Mouse (Mus musculus): ENCODE measurements around the gene Ihh. TPM values are rescaled to one million over a fixed set of nuclear protein-coding genes. Genes with fewer than 3 reads are reported as not detected.

Ihh gene
- not detected for polyA plus RNA-seq (2014; fragmentation: Illumina TruSeq; extraction: RNeasy Lipid Tissue Mini Kit (QIAGEN cat#74804); ENCODE audit: insufficient read depth, low read depth, low replicate concordance)

DNA sequence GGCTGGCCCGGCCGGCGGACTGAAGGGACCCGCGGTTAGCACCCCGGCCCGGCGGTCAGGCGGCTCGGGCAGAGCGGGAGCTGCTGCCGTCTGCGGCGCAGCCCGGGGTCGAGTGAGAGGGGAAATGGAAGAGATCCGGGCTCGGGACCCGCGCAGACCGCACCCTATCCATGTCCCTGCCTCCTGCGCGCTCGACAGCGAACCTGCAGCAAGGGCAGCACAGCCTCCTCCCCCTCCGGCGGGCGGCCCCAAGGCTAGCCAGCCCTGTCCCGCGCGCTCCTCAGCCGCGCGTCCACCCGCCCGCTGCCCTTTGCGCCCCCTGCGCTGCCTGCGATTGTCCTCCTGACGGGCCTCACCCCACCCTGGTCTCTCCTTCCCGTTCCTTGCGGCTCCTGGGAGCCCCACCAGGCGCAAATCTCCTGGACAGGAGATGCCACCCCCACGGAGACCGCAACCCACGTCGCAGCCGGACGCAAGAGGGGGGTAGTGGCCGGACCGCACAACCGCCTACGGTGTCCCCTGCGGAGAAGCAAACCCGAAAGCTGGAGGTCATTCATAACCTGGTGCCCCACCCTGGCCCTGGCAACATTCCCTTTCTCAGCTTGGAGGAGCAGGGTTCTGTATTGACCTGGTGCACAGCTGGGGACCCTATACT is at the start of gene Ihh:
Gene Ihh, minus strand, starts transcription at position 117 of the 655 bp plus-strand sequence.

DNA sequence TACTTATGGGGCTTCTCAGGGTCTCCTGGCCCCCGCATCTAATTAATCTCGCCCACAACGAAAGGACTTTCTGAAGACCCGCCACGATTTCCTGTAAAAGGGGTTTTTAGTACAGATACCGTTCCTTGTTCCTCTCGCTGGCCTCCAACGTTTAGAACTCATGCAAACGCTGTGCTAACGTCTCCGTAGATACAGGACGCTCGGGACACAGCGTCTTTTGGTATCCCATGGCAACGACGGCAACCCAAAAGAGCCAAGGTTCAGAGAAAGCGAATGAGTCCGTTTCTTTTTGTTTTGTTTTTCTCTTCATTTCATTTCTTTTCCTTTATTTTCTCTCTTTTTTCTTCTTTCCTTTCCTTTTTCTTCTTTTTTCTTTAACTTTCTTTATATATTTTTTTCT is 16.1 kb downstream of the Ihh start, which contains the start of gene Cfap65:
Gene Cfap65, minus strand, starts transcription at position 198 of the 400 bp plus-strand sequence.

Other genes with a start within 250 kb of the Ihh start
- gene Cyp27a1, start 238.1 kb downstream of the Ihh start, polyA plus RNA-seq (2014; fragmentation: Illumina TruSeq; extraction: RNeasy Lipid Tissue Mini Kit (QIAGEN cat#74804); ENCODE audit: insufficient read depth, low read depth, low replicate concordance), result 18.6 TPM
- 1.6 TPM for gene Prkag3, start 202.5 kb downstream of the Ihh start, polyA plus RNA-seq (2014; fragmentation: Illumina TruSeq; extraction: RNeasy Lipid Tissue Mini Kit (QIAGEN cat#74804); ENCODE audit: insufficient read depth, low read depth, low replicate concordance)
- gene Wnt6, start 179.8 kb downstream of the Ihh start, polyA plus RNA-seq (2014; fragmentation: Illumina TruSeq; extraction: RNeasy Lipid Tissue Mini Kit (QIAGEN cat#74804); ENCODE audit: insufficient read depth, low read depth, low replicate concordance), result 0.14 TPM
- not detected for gene Wnt10a, start 160.2 kb downstream of the Ihh start, polyA plus RNA-seq (2014; fragmentation: Illumina TruSeq; extraction: RNeasy Lipid Tissue Mini Kit (QIAGEN cat#74804); ENCODE audit: insufficient read depth, low read depth, low replicate concordance)
- not detected for gene Cdk5r2, start 96.7 kb downstream of the Ihh start, polyA plus RNA-seq (2014; fragmentation: Illumina TruSeq; extraction: RNeasy Lipid Tissue Mini Kit (QIAGEN cat#74804); ENCODE audit: insufficient read depth, low read depth, low replicate concordance)
- gene Fev, start 66.3 kb downstream of the Ihh start, polyA plus RNA-seq (2014; fragmentation: Illumina TruSeq; extraction: RNeasy Lipid Tissue Mini Kit (QIAGEN cat#74804); ENCODE audit: insufficient read depth, low read depth, low replicate concordance), result not detected
- gene Cryba2, start 58.5 kb downstream of the Ihh start, polyA plus RNA-seq (2014; fragmentation: Illumina TruSeq; extraction: RNeasy Lipid Tissue Mini Kit (QIAGEN cat#74804); ENCODE audit: insufficient read depth, low read depth, low replicate concordance), result not detected
- gene Cfap65, start 16.1 kb downstream of the Ihh start, polyA plus RNA-seq (2014; fragmentation: Illumina TruSeq; extraction: RNeasy Lipid Tissue Mini Kit (QIAGEN cat#74804); ENCODE audit: insufficient read depth, low read depth, low replicate concordance), result 3.6 TPM
- 3.9 TPM for gene Nhej1, start 173.5 kb upstream of the Ihh start, polyA plus RNA-seq (2014; fragmentation: Illumina TruSeq; extraction: RNeasy Lipid Tissue Mini Kit (QIAGEN cat#74804); ENCODE audit: insufficient read depth, low read depth, low replicate concordance)
- 0.54 TPM for gene Slc23a3, start 182.2 kb upstream of the Ihh start, polyA plus RNA-seq (2014; fragmentation: Illumina TruSeq; extraction: RNeasy Lipid Tissue Mini Kit (QIAGEN cat#74804); ENCODE audit: insufficient read depth, low read depth, low replicate concordance)
- 42.7 TPM for gene Cnppd1, start 191.0 kb upstream of the Ihh start, polyA plus RNA-seq (2014; fragmentation: Illumina TruSeq; extraction: RNeasy Lipid Tissue Mini Kit (QIAGEN cat#74804); ENCODE audit: insufficient read depth, low read depth, low replicate concordance)
- gene Retreg2, start 191.1 kb upstream of the Ihh start, polyA plus RNA-seq (2014; fragmentation: Illumina TruSeq; extraction: RNeasy Lipid Tissue Mini Kit (QIAGEN cat#74804); ENCODE audit: insufficient read depth, low read depth, low replicate concordance), result 54.4 TPM
- 34.3 TPM for gene Zfand2b, start 217.0 kb upstream of the Ihh start, polyA plus RNA-seq (2014; fragmentation: Illumina TruSeq; extraction: RNeasy Lipid Tissue Mini Kit (QIAGEN cat#74804); ENCODE audit: insufficient read depth, low read depth, low replicate concordance)
- 11.2 TPM for gene Abcb6, start 228.7 kb upstream of the Ihh start, polyA plus RNA-seq (2014; fragmentation: Illumina TruSeq; extraction: RNeasy Lipid Tissue Mini Kit (QIAGEN cat#74804); ENCODE audit: insufficient read depth, low read depth, low replicate concordance)
- gene Ankzf1, start 240.5 kb upstream of the Ihh start, polyA plus RNA-seq (2014; fragmentation: Illumina TruSeq; extraction: RNeasy Lipid Tissue Mini Kit (QIAGEN cat#74804); ENCODE audit: insufficient read depth, low read depth, low replicate concordance), result 9.2 TPM
- 12.2 TPM for gene Atg9a, start 240.5 kb upstream of the Ihh start, polyA plus RNA-seq (2014; fragmentation: Illumina TruSeq; extraction: RNeasy Lipid Tissue Mini Kit (QIAGEN cat#74804); ENCODE audit: insufficient read depth, low read depth, low replicate concordance)